Mouse (Mus musculus) embryonic stem cell, embryonic (primary cell): ENCODE data around the gene Rflnb.

Experiments used
- CTCF ChIA-PET, 4 experiments: fragments of 300-600 bp in 2 of 4; fragments of 350-600 bp in 2 of 4; sonication (Branson Sonifier 250); formaldehyde crosslinking; loops; one replicate each; lab custom pipeline; 2022; ENCODE audit warnings: inconsistent platforms in 2 of 4; lab: Charles Lee
- POLR2A ChIA-PET, 4 experiments: fragments of 300-600 bp in 2 of 4; fragments of 350-600 bp in 2 of 4; sonication (Branson Sonifier 250); formaldehyde crosslinking; loops; one replicate each; lab custom pipeline; 2022; ENCODE audit warnings: antibody characterized with exemption in 4 of 4, inconsistent platforms in 1 of 4; lab: Charles Lee

The Rflnb gene

DNA sequence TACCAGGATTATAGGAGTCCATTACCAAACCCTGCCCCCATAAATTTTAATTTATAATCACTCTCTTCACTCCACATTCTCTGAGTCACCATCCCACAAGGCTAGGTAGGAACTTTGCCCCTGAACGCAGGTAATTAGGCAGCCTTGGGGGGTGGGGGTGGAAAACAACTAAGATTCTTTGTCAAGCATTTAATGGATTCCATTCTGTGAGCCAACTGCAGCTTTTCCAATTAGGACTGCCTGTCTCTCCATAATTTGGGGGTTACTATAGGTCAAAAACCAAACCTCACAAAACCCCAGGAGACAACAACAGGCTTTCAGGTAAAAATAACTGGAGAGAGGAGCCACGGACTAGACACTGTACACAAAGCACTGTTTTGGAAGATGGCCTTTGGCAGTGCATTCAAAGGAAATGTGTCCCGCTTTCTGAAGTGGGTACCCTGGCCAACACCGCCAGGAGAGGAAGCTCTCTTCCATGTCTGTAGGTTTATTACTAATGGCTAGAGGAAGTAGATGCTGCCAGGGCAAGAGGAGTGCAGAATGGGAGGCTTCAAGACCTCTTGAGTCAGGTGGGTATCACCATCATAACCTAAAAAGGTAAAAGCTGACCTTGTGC, 13.3 kb upstream of the Rflnb start:
- POLR2A ChIA-PET = interaction anchor here in 2 of 4 experiments (0.7 to 1.1 kb wide), 3 partner anchors 17 to 259 kb away, joined by 3 to 5 read pairs (median 3); no protein-coding TSS in a partner anchor
- CTCF ChIA-PET = interaction anchor here in 1 of 4 experiments (0.5 kb wide), 1 partner anchor 107 kb away, joined by 11 read pairs; no protein-coding TSS in a partner anchor

GRCm38 (mm10) chr11:76040106-76040505, 12.5 kb upstream of the Rflnb start:
- POLR2A ChIA-PET = interaction anchor here in 3 of 4 experiments (0.7 to 1.1 kb wide), 3 partner anchors 16 to 259 kb away, joined by 3 to 5 read pairs (median 3); no protein-coding TSS in a partner anchor
- CTCF ChIA-PET = interaction anchor here in 1 of 4 experiments (0.7 kb wide), 2 partner anchors 362 to 580 kb away, joined by 3 to 7 read pairs; no protein-coding TSS in a partner anchor

GRCm38 (mm10) chr11:76039271-76040053, 11.9 kb upstream of the Rflnb start:
- POLR2A ChIA-PET = interaction anchor here in 2 of 4 experiments (0.9 to 1.1 kb wide), 2 partner anchors 15 to 259 kb away, joined by 3 to 5 read pairs; no protein-coding TSS in a partner anchor
- CTCF ChIA-PET = interaction anchor here in 2 of 4 experiments (0.6 to 1.5 kb wide), 4 partner anchors 72 to 580 kb away, joined by 3 to 7 read pairs (median 3); no protein-coding TSS in a partner anchor

DNA sequence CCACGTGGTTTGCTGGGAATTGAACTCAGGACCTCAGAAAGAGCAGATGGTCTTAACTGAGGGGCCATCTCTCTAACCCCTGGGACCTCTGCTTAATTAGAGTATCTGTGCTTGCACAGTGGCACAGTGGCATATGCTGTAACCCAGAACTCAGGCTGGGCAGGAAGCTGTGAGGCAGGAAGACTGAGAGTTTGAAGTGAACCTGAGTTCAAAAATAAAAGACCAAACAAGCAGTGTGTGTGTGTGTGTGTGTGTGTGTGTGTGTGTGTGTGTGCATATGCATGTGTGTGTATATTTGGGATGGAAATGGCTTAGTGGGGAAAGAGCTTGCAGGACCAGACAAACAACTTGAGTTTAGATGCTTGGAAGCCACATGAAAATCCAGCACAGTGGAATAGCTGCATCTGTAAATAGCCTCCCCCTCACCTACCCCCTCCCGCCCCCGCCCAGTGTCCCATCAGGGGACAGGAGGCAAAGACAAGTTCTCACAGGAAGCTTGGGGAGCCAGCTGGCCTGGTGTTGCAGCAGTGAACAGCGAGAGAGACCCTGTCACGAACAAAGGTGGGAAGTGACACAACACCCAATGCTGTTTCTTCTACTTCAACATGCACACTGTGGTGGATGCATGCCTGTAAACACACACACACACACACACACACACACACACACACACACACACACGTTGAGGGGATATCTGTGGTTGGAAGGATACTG, 10.2 kb upstream of the Rflnb start:
- POLR2A ChIA-PET = interaction anchor here in 1 of 4 experiments (0.5 kb wide), 1 partner anchor 235 kb away, joined by 4 read pairs; no protein-coding TSS in a partner anchor
- CTCF ChIA-PET = interaction anchor here in 3 of 4 experiments (0.6 to 1.5 kb wide), 5 partner anchors 54 to 204 kb away, joined by 3 to 4 read pairs (median 3); no protein-coding TSS in a partner anchor

DNA sequence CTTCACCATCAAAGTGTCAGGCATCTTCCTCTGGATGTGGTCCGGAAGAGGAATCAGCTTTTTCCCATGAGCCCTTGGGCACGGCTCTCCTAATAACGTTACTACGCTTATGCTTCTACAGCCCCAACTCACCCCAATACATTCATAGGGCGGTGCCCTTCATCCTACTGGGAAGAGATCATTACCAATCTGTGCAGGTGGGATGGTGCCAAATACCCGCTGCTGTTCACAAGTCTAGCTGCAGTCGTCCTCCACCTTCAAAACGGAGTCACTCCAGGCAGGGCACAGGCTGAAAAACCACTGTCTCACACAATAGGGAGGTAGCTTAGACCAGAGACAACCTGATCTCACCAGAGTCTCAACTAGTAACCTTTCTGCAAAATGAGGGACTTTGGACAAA, 7.6 kb upstream of the Rflnb start:
- ChIA-PET POLR2A (interaction anchor here in 1 of 4 experiments (1.7 kb wide), 2 partner anchors 9 to 33 kb away, joined by 4 to 5 read pairs; no protein-coding TSS in a partner anchor), CTCF (interaction anchor here in 1 of 4 experiments (1.1 kb wide), 1 partner anchor 44 kb away, joined by 4 read pairs; no protein-coding TSS in a partner anchor)

GRCm38 (mm10) chr11:76033836-76034235, 6.3 kb upstream of the Rflnb start:
- POLR2A ChIA-PET = interaction anchor here in 1 of 4 experiments (1.1 to 1.7 kb wide), 2 partner anchors 7 to 9 kb away, joined by 3 to 4 read pairs; no protein-coding TSS in a partner anchor

DNA sequence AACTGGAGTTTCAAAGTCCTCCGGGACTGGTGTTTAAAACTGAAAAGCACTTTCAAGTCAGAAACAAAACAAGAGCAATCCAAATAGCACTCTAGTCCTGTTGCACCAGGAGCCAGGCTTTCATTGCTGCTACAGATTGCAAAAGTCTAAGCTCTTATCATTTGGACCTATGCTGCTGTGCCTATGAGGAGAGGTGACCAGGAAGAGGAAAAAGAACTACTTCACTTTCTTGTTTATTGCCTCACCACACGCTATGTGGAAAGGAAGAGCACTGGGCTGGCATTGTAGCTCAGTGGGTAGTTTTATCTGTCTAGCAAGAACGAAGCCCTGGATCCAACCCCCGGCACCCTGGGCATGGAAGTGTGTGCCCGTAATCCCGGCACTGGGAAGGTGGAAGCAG, 5.8 kb upstream of the Rflnb start:
- POLR2A ChIA-PET = no interaction called here
- CTCF ChIA-PET = no interaction called here

More at GRCm38 (mm10) chr11:76033836-76034235, 6.3 kb upstream of the Rflnb start:
- CTCF ChIA-PET = interaction anchor here in 1 of 4 experiments (1.1 kb wide), 1 partner anchor 49 kb away, joined by 3 read pairs; no protein-coding TSS in a partner anchor

DNA sequence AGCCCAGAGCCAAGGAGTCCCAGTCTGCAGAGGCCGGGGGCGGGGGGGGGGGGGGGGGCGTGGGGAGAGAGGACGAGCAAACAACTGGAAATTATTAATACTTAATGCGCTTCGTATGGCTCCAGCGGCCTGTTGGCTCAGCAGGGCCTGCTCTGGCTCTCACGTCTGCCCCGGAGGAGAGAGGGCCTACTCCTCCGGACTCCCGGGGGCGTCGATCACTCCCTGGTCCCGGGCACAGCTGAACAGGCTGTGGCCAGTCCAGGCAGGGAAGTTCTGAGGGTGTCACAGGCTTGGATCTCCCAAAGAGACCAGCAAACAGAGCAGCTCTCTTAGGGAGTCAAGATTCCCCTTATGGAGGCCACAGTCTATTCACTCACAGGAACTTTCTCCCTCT, 487 bp upstream of the Rflnb start:
- ChIA-PET POLR2A (interaction anchor here in 1 of 4 experiments (0.7 kb wide), 1 partner anchor 767 kb away, joined by 3 read pairs; no protein-coding TSS in a partner anchor), CTCF (interaction anchor here in 3 of 4 experiments (0.6 to 1.6 kb wide), 8 partner anchors 28 to 410 kb away, joined by 3 to 4 read pairs (median 3); no protein-coding TSS in a partner anchor)

DNA sequence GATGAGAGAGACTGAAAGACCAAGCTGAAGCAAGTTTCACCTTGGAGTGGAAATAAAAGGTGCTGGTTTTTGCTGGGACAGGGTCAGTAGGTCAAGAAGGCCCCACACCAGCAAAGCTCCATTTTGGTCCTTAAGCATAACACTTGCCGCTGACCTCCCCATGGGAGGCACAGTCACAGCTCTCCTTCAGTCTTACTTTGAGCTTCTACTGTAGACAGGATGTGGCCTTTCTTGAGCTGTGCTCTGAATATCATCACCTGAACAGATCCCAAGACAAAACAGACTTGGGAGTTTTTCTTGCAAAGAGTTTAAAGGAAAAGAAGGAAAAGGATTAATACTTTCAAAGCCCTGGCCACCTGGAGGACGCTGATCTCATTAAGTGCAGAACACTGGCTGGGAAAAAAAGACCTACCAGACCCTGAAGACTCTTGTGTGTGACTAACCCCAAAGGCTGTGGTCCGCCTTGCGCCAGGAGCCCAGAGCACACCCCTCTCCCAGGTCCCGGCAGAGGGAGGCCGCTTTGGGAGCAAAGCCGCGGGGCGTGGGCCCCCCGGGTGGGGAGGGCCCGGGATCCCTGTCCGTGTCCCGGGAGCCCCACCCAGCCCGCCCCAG, 949 bp downstream of the Rflnb start:
- ChIA-PET CTCF (interaction anchor here in 2 of 4 experiments (0.5 to 0.8 kb wide), 3 partner anchors 59 to 480 kb away, joined by 3 to 4 read pairs (median 3); no protein-coding TSS in a partner anchor), POLR2A (interaction anchor here in 1 of 4 experiments (0.5 to 1.3 kb wide), 4 partner anchors 8 to 102 kb away, joined by 3 to 7 read pairs (median 4); no protein-coding TSS in a partner anchor)

- CTCF ChIA-PET = interaction anchor here in 3 of 4 experiments (0.8 to 1.5 kb wide), 3 partner anchors 33 to 58 kb away, joined by 3 to 8 read pairs (median 5); no protein-coding TSS in a partner anchor
- POLR2A ChIA-PET = interaction anchor here in 2 of 4 experiments (0.5 to 1.2 kb wide), 4 partner anchors 9 to 404 kb away, joined by 3 read pairs; no protein-coding TSS in a partner anchor
These were observed 2.5 kb downstream of the Rflnb start for GRCm38 (mm10) chr11:76025080-76025583.

DNA sequence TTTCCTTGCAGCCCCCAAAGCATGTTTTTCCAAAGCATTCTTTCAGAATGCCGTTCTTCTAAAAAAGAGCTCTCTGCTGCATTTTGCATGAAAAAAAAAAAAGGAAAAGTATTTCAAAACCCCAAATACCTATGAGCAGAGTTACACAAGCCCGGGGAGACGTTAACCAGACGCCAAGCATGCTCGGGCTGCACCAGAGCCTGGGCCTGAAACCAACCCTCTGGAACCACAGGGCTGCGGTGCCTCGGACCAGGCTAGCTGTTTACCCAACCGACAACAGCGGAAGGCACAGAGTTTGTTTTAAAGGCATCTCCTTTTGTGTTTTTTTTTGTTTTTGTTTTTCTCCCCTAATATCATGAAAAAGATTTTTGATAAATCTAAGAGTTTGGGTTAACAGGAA, 6.7 kb downstream of the Rflnb start:
- POLR2A ChIA-PET = interaction anchor here in 2 of 4 experiments (0.6 to 0.7 kb wide), 2 partner anchors 21 to 23 kb away, joined by 3 read pairs; no protein-coding TSS in a partner anchor
- CTCF ChIA-PET = interaction anchor here in 3 of 4 experiments (0.7 to 1.3 kb wide), 4 partner anchors 17 to 1446 kb away, joined by 3 to 12 read pairs (median 6); no protein-coding TSS in a partner anchor

DNA sequence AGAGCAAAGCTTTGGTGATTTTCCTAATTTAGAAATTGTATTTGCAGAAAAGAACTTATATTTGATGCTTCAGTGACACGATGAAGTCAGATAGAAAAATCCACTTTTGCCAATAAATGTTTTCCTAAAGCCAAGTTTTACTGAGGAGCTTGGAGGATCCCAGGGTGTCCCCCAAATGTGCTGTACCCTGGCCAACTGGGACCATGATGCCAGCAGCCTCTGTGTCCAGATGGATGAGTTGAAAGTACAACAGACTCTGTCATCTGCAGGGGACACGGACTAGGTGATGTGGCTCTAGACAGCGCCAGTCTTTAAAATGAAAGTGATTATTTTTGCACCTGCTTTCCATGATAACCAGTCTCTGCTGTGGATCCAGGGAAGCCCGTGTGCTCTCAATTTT, 7.7 kb downstream of the Rflnb start:
- ChIA-PET POLR2A (no interaction called here), CTCF (no interaction called here)

DNA sequence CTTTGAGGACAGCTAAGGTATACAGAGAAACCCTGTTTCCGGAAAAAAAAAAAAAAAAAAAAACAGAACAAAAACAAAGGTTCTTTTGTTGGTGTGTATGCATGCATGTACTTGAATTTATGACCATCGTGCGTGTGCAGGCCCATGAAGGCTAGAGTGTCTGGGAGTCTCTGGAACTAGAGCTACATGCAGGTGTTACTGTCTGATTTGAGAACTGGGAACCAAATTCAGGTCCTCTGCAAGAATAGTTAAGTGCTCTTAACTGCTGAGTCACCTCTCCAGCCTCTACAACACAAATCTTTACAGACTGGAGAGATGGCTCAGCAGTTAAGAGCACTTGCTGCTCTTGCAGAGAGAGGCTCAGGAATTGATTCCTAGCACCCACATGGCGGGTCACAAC, 11.8 kb downstream of the Rflnb start:
- POLR2A ChIA-PET = interaction anchor here in 3 of 4 experiments (0.6 to 0.7 kb wide), 3 partner anchors 11 to 923 kb away, joined by 3 to 7 read pairs (median 4); no protein-coding TSS in a partner anchor

GRCm38 (mm10) chr11:76015251-76015650, 12.3 kb downstream of the Rflnb start:
- CTCF ChIA-PET = interaction anchor here in 1 of 4 experiments (1.0 kb wide), 1 partner anchor 48 kb away, joined by 3 read pairs; no protein-coding TSS in a partner anchor

More for the DNA sequence above, 11.8 kb downstream of the Rflnb start:
- CTCF ChIA-PET = no interaction called here

DNA sequence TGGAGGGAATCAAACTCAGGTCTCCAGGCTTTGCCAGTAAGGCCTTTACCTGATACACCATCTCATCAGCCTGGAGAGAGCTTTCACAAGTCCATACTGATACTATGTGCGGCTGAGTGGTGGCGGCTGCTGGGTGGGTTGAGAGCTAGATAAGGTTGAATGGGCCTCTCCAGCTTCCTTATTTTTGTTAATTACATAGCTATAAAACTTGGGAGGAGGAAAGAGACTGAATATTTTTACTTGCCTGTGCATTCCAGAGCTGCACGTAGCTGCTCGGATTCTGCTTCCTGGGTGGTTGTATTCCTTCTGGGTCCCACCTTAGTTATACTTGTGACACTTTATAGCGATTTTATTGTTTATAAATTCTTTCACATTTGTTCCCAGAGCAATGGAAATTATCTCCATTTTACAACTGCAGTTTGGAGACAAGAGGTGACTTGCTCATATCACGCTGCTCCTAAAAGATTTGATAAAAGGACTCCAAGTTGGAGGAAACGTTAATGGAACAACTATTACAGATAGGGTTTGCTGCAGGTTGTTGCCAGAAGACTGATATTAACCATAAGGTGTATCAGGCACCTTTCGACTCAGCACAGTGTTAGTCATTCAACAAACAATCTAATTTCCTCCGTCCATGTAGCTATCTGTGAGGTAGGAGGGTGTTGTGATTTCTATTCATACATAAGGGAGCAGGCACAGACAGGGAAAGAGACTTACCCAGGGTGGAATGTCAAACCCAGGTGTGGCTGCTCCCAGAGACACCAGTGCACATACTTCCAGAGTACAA, 16.6 kb downstream of the Rflnb start:
- CTCF ChIA-PET = interaction anchor here in 1 of 4 experiments (0.6 to 0.8 kb wide), 2 partner anchors 32 to 207 kb away, joined by 3 to 4 read pairs; partner anchors contain the start of genes Dbil5 and Gemin4
- POLR2A ChIA-PET = interaction anchor here in 1 of 4 experiments (0.6 kb wide), 1 partner anchor 459 kb away, joined by 3 read pairs; no protein-coding TSS in a partner anchor

More at GRCm38 (mm10) chr11:76015251-76015650, 12.3 kb downstream of the Rflnb start:
- POLR2A ChIA-PET = interaction anchor here in 1 of 4 experiments (0.6 to 1.5 kb wide), 2 partner anchors 48 to 924 kb away, joined by 3 read pairs; no protein-coding TSS in a partner anchor
